24 mouse cellular contexts compared by ENCODE assay signal in the genomic region with DNA sequence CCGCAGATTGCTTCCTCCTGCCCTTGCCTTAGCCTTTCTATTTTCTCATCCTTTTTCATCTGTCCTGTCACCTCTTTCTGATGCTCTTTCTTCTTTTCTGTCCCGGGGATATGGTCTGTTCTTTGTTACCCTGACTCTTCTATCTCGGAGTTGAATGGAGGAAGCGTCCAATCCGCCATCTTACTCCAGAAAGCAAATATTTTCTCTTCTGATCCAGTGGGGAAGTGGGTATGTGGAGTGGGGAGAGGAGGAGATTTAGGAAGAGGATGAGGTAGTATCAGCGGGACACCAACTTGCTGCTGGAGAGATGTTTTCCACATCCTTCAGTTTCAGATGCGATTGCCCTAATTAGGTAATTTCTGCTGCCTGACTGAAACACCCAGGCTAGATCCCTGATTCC. TPM values are rescaled to one million over a fixed set of nuclear protein-coding genes. Genes with fewer than 3 reads are reported as not detected.
A peak's percentile ranks its signal among the peaks of the same experiment; 100 is the strongest.
DNase-seq lines count a peak whose midpoint lies in the region; ATAC-seq and TF ChIP-seq lines count a peak whose summit lies in the region.
"Not testable (repeated sequence)": the region's sequence is repeated elsewhere in the genome, so short reads cannot be mapped to it uniquely, and the experiment has no call there.
"Had no signal": no experiment of that assay in that cellular context is flagged by ENCODE, and none has a peak within 500 bp of the region (broad histone marks: within the 10 kb centered on the region; RNA-seq: fewer than 3 reads in every experiment).

No protein-coding gene starts in this region.

- DNase-seq in forebrain, embryonic 14.5 days (ENCODE audit: low spot score); forebrain, postnatal 0 days; hindbrain, embryonic 14.5 days (ENCODE audit: low spot score); intestine, embryonic 14.5 days (ENCODE audit: low spot score); limb, embryonic 14.5 days (ENCODE audit: low spot score); midbrain, embryonic 14.5 days; midbrain, postnatal 0 days (ENCODE audit: low spot score): not testable (repeated sequence)

- H3K9ac ChIP-seq in forebrain, embryonic 14.5 days (ENCODE audit: low read length); forebrain, postnatal 0 days; hindbrain, embryonic 14.5 days; intestine, embryonic 14.5 days (ENCODE audit: low read length); limb, embryonic 14.5 days (ENCODE audit: low read depth, low read length, severe bottlenecking); midbrain, embryonic 14.5 days (replicated peaks; ENCODE audit: low read length); midbrain, postnatal 0 days (replicated peaks; ENCODE audit: low read length, poor library complexity, severe bottlenecking); neural tube, embryonic 14.5 days (replicated peaks; ENCODE audit: low read depth, low read length): not testable (repeated sequence)

- not testable (repeated sequence) for H3K27ac ChIP-seq in forebrain, embryonic 14.5 days (ENCODE audit: low read depth, low read length); forebrain, postnatal 0 days (ENCODE audit: low read depth, low read length); hindbrain, embryonic 14.5 days; intestine, embryonic 14.5 days (ENCODE audit: low read depth); limb, embryonic 14.5 days (replicated peaks; ENCODE audit: low read depth, low read length); midbrain, embryonic 14.5 days (replicated peaks; ENCODE audit: low read depth, low read length); midbrain, postnatal 0 days (ENCODE audit: low read depth, low read length); neural tube, embryonic 14.5 days (ENCODE audit: low read depth, low read length)

- WGBS in forebrain, embryonic 14.5 days, result no CpG with 5 or more reads among the region's 7 CpGs
- WGBS in forebrain, postnatal 0 days, result no CpG with 5 or more reads among the region's 7 CpGs
- no CpG with 5 or more reads among the region's 7 CpGs for WGBS in hindbrain, embryonic 14.5 days
- WGBS in intestine, embryonic 14.5 days, result no CpG with 5 or more reads among the region's 7 CpGs
- no CpG with 5 or more reads among the region's 7 CpGs for WGBS in limb, embryonic 14.5 days
- WGBS in midbrain, embryonic 14.5 days, result no CpG with 5 or more reads among the region's 7 CpGs
- no CpG with 5 or more reads among the region's 7 CpGs for WGBS in midbrain, postnatal 0 days
- no CpG with 5 or more reads among the region's 7 CpGs for WGBS in neural tube, embryonic 14.5 days

- not testable (repeated sequence) for TF ChIP-seq POLR2A in limb, embryonic 14.5 days (IDR thresholded peaks at IDR 0.05; ENCODE audit: borderline replicate concordance, extremely low read depth, insufficient read depth, insufficient read length)

- H3K4me1 ChIP-seq in forebrain, embryonic 14.5 days (ENCODE audit: control insufficient read depth, insufficient read depth, low read length); forebrain, postnatal 0 days (ENCODE audit: insufficient read depth); hindbrain, embryonic 14.5 days (replicated peaks; ENCODE audit: control insufficient read depth, insufficient read depth, low read length); intestine, embryonic 14.5 days (replicated peaks; ENCODE audit: control insufficient read depth, insufficient read depth, low read length); limb, embryonic 14.5 days (ENCODE audit: control insufficient read depth, insufficient read depth, low read length); midbrain, embryonic 14.5 days (ENCODE audit: control insufficient read depth, insufficient read depth, low read length); midbrain, postnatal 0 days (ENCODE audit: insufficient read depth, low read length); neural tube, embryonic 14.5 days (ENCODE audit: control insufficient read depth, insufficient read depth, low read length): not testable (repeated sequence)

- H3K4me3 ChIP-seq in forebrain, embryonic 14.5 days (ENCODE audit: low read depth, low read length); forebrain, postnatal 0 days (ENCODE audit: low read depth, low read length); hindbrain, embryonic 14.5 days (replicated peaks; ENCODE audit: low read length); intestine, embryonic 14.5 days (ENCODE audit: low read depth, low read length); limb, embryonic 14.5 days (replicated peaks; ENCODE audit: low read length); midbrain, embryonic 14.5 days (replicated peaks; ENCODE audit: low read depth, low read length); midbrain, postnatal 0 days (ENCODE audit: low read depth, low read length); neural tube, embryonic 14.5 days (ENCODE audit: low read depth, low read length): not testable (repeated sequence)

- not testable (repeated sequence) for H3K9me3 ChIP-seq in forebrain, embryonic 14.5 days (replicated peaks; ENCODE audit: control insufficient read depth, low read length); forebrain, postnatal 0 days (ENCODE audit: low read length); hindbrain, embryonic 14.5 days (ENCODE audit: control insufficient read depth, low read length); intestine, embryonic 14.5 days (ENCODE audit: control insufficient read depth, low read length); limb, embryonic 14.5 days (ENCODE audit: control insufficient read depth, low read length); midbrain, embryonic 14.5 days (ENCODE audit: control insufficient read depth, low read length); midbrain, postnatal 0 days (ENCODE audit: low read length); neural tube, embryonic 14.5 days (ENCODE audit: control insufficient read depth, low read length)

- TF ChIP-seq CTCF in forebrain, postnatal 0 days (IDR thresholded peaks at IDR 0.05; ENCODE audit: low read depth); midbrain, postnatal 0 days (IDR thresholded peaks at IDR 0.05): not testable (repeated sequence)

- not testable (repeated sequence) for H3K4me2 ChIP-seq in forebrain, embryonic 14.5 days (ENCODE audit: low read length); forebrain, postnatal 0 days (ENCODE audit: low read depth); hindbrain, embryonic 14.5 days (replicated peaks); intestine, embryonic 14.5 days (ENCODE audit: low read length); limb, embryonic 14.5 days (replicated peaks; ENCODE audit: low read depth, low read length, severe bottlenecking); midbrain, embryonic 14.5 days (ENCODE audit: low read length); midbrain, postnatal 0 days (ENCODE audit: low read depth, low read length, poor library complexity, severe bottlenecking); neural tube, embryonic 14.5 days (ENCODE audit: low read depth, low read length)

- not testable (repeated sequence) for H3K27me3 ChIP-seq in forebrain, embryonic 14.5 days (replicated peaks; ENCODE audit: control insufficient read depth, insufficient read depth, low read length); forebrain, postnatal 0 days (ENCODE audit: insufficient read depth, low read length); hindbrain, embryonic 14.5 days (ENCODE audit: control insufficient read depth, insufficient read depth, low read length); intestine, embryonic 14.5 days (replicated peaks; ENCODE audit: control insufficient read depth, insufficient read depth, low read length); limb, embryonic 14.5 days (ENCODE audit: control insufficient read depth, insufficient read depth, low read length); midbrain, embryonic 14.5 days (ENCODE audit: control insufficient read depth, insufficient read depth, low read length); midbrain, postnatal 0 days (ENCODE audit: insufficient read depth, low read length); neural tube, embryonic 14.5 days (ENCODE audit: control insufficient read depth, insufficient read depth, low read length)

- not testable (repeated sequence) for H3K36me3 ChIP-seq in forebrain, embryonic 14.5 days (ENCODE audit: control insufficient read depth, insufficient read depth, low read length); forebrain, postnatal 0 days (ENCODE audit: insufficient read depth); hindbrain, embryonic 14.5 days (replicated peaks; ENCODE audit: control insufficient read depth, insufficient read depth); intestine, embryonic 14.5 days (ENCODE audit: control insufficient read depth, insufficient read depth, low read length); limb, embryonic 14.5 days (ENCODE audit: control insufficient read depth, insufficient read depth, low read length); midbrain, embryonic 14.5 days (ENCODE audit: control insufficient read depth, insufficient read depth, low read length); midbrain, postnatal 0 days (ENCODE audit: insufficient read depth, low read length); neural tube, embryonic 14.5 days (ENCODE audit: control insufficient read depth, insufficient read depth, low read length)

- peak; percentile 51 for ATAC-seq in forebrain, embryonic 14.5 days
- ATAC-seq in forebrain, postnatal 0 days, result peak; percentile 48; the same call in 1 of the 2 replicates
- peak; percentile 47 for ATAC-seq in hindbrain, embryonic 14.5 days (ENCODE audit: low FRiP score)
- peak; percentile 14; the same call in 1 of the 2 replicates for ATAC-seq in intestine, embryonic 14.5 days (replicated peaks; ENCODE audit: low FRiP score, low TSS enrichment, low read depth)
- peak; percentile 42; the same call in 1 of the 2 replicates for ATAC-seq in limb, embryonic 14.5 days (ENCODE audit: low FRiP score, low read depth)
- ATAC-seq in midbrain, embryonic 14.5 days (ENCODE audit: low FRiP score, low TSS enrichment), result peak; percentile 29; the same call in 1 of the 2 replicates
- peak; percentile 48; the same call in 1 of the 2 replicates for ATAC-seq in midbrain, postnatal 0 days (ENCODE audit: low FRiP score)
- ATAC-seq in neural tube, embryonic 14.5 days (ENCODE audit: low read depth), result peak; percentile 52

RNA-seq across cellular contexts. Expression of gene Duxbl2, which starts 0.9 kb away (rescaled TPM):
- not detected in 2 replicates for polyA plus RNA-seq in forebrain, embryonic 14.5 days (2014; fragmentation: Nextera tagmentation; extraction: Ambion mirVana)
- 0.67 and 3.8 TPM in 2 replicates for total RNA-seq in forebrain, postnatal 0 days (2014; rRNA removed)
- 1.9 TPM in 1 of 2 replicates, not detected in the other for polyA plus RNA-seq in forebrain, postnatal 0 days (2015; fragmentation: Nextera tagmentation; extraction: Ambion mirVana)
- 1.6 and 2.0 TPM in 2 replicates for polyA plus RNA-seq in hindbrain, embryonic 14.5 days (2014; fragmentation: Nextera tagmentation; extraction: Ambion mirVana)
- polyA plus RNA-seq in intestine, embryonic 14.5 days (2014; fragmentation: Nextera tagmentation; extraction: Ambion mirVana), result 1.8 TPM in 1 of 2 replicates, not detected in the other
- polyA plus RNA-seq in limb, embryonic 14.5 days (2012; rRNA removed), result not detected in 2 replicates
- polyA plus RNA-seq in limb, embryonic 14.5 days (2014; fragmentation: Nextera tagmentation; extraction: Ambion mirVana), result 0.21 and 3.2 TPM in 2 replicates
- 0.72 and 5.5 TPM in 2 replicates for polyA plus RNA-seq in midbrain, embryonic 14.5 days (2014; fragmentation: Nextera tagmentation; extraction: Ambion mirVana)
- total RNA-seq in midbrain, postnatal 0 days (2014; rRNA removed), result 2.2 and 5.8 TPM in 2 replicates
- polyA plus RNA-seq in midbrain, postnatal 0 days (2015; fragmentation: Nextera tagmentation; extraction: Ambion mirVana), result not detected in 2 replicates
- polyA plus RNA-seq in neural tube, embryonic 14.5 days (2014; fragmentation: Nextera tagmentation; extraction: Ambion mirVana), result 2.6 TPM in 1 of 2 replicates, not detected in the other
- total RNA-seq: adrenal gland, adult 18-20 months; adrenal gland, adult 2 months; adrenal gland, postnatal 14 days; adrenal gland, postnatal 25 days; adrenal gland, postnatal 36 days; CH12.LX; G1E; MEL had no signal
- polyA plus RNA-seq: activated CD4-positive, CD25-positive, alpha-beta regulatory T cell, adult 4 months; brain, embryonic 14.5 days; C2C12; CD4-positive, CD25-positive, alpha-beta regulatory T cell, adult 4 months; G1E; Patski had no signal

RNA-seq across cellular contexts. Expression of gene Cphx3, which starts 37.0 kb away (rescaled TPM):
- polyA plus RNA-seq in forebrain, embryonic 14.5 days (2014; fragmentation: Nextera tagmentation; extraction: Ambion mirVana), result not detected in 2 replicates
- not detected in 2 replicates for total RNA-seq in forebrain, postnatal 0 days (2014; rRNA removed)
- polyA plus RNA-seq in forebrain, postnatal 0 days (2015; fragmentation: Nextera tagmentation; extraction: Ambion mirVana), result not detected in 2 replicates
- not detected in 2 replicates for polyA plus RNA-seq in hindbrain, embryonic 14.5 days (2014; fragmentation: Nextera tagmentation; extraction: Ambion mirVana)
- polyA plus RNA-seq in intestine, embryonic 14.5 days (2014; fragmentation: Nextera tagmentation; extraction: Ambion mirVana), result 0.32 and 0.68 TPM in 2 replicates
- not detected in 2 replicates for polyA plus RNA-seq in limb, embryonic 14.5 days (2012; rRNA removed)
- polyA plus RNA-seq in limb, embryonic 14.5 days (2014; fragmentation: Nextera tagmentation; extraction: Ambion mirVana), result not detected in 2 replicates
- polyA plus RNA-seq in midbrain, embryonic 14.5 days (2014; fragmentation: Nextera tagmentation; extraction: Ambion mirVana), result not detected in 2 replicates
- not detected in 2 replicates for total RNA-seq in midbrain, postnatal 0 days (2014; rRNA removed)
- polyA plus RNA-seq in midbrain, postnatal 0 days (2015; fragmentation: Nextera tagmentation; extraction: Ambion mirVana), result not detected in 2 replicates
- polyA plus RNA-seq in neural tube, embryonic 14.5 days (2014; fragmentation: Nextera tagmentation; extraction: Ambion mirVana), result not detected in 2 replicates
- total RNA-seq: adrenal gland, adult 18-20 months; adrenal gland, adult 2 months; adrenal gland, adult 8-10 months; adrenal gland, postnatal 10 days; adrenal gland, postnatal 14 days; adrenal gland, postnatal 25 days; adrenal gland, postnatal 36 days; adrenal gland, postnatal 4 days; CH12.LX; G1E; MEL had no signal
- polyA plus RNA-seq: activated CD4-positive, CD25-positive, alpha-beta regulatory T cell, adult 4 months; adrenal gland, adult 2 months; brain, embryonic 14.5 days; C2C12; CD4-positive, CD25-positive, alpha-beta regulatory T cell, adult 4 months; G1E; Patski had no signal

RNA-seq across cellular contexts. Expression of gene Cphx2, which starts 37.8 kb away (rescaled TPM):
- polyA plus RNA-seq in forebrain, embryonic 14.5 days (2014; fragmentation: Nextera tagmentation; extraction: Ambion mirVana), result not detected in 2 replicates
- total RNA-seq in forebrain, postnatal 0 days (2014; rRNA removed), result not detected in 2 replicates
- not detected in 2 replicates for polyA plus RNA-seq in forebrain, postnatal 0 days (2015; fragmentation: Nextera tagmentation; extraction: Ambion mirVana)
- polyA plus RNA-seq in hindbrain, embryonic 14.5 days (2014; fragmentation: Nextera tagmentation; extraction: Ambion mirVana), result not detected in 2 replicates
- not detected in 2 replicates for polyA plus RNA-seq in intestine, embryonic 14.5 days (2014; fragmentation: Nextera tagmentation; extraction: Ambion mirVana)
- polyA plus RNA-seq in limb, embryonic 14.5 days (2012; rRNA removed), result not detected in 2 replicates
- not detected in 2 replicates for polyA plus RNA-seq in limb, embryonic 14.5 days (2014; fragmentation: Nextera tagmentation; extraction: Ambion mirVana)
- polyA plus RNA-seq in midbrain, embryonic 14.5 days (2014; fragmentation: Nextera tagmentation; extraction: Ambion mirVana), result not detected in 2 replicates
- total RNA-seq in midbrain, postnatal 0 days (2014; rRNA removed), result not detected in 2 replicates
- polyA plus RNA-seq in midbrain, postnatal 0 days (2015; fragmentation: Nextera tagmentation; extraction: Ambion mirVana), result not detected in 2 replicates
- polyA plus RNA-seq in neural tube, embryonic 14.5 days (2014; fragmentation: Nextera tagmentation; extraction: Ambion mirVana), result not detected in 2 replicates
- total RNA-seq: adrenal gland, adult 18-20 months; adrenal gland, adult 2 months; adrenal gland, adult 8-10 months; adrenal gland, postnatal 10 days; adrenal gland, postnatal 14 days; adrenal gland, postnatal 25 days; adrenal gland, postnatal 36 days; adrenal gland, postnatal 4 days; CH12.LX; G1E; MEL had no signal
- polyA plus RNA-seq: activated CD4-positive, CD25-positive, alpha-beta regulatory T cell, adult 4 months; adrenal gland, adult 2 months; brain, embryonic 14.5 days; C2C12; CD4-positive, CD25-positive, alpha-beta regulatory T cell, adult 4 months; G1E; Patski had no signal

RNA-seq across cellular contexts. Expression of gene Tmem254c, which starts 51.9 kb away (rescaled TPM):
- polyA plus RNA-seq in forebrain, embryonic 14.5 days (2014; fragmentation: Nextera tagmentation; extraction: Ambion mirVana), result 11.6 and 24.2 TPM in 2 replicates
- 24.2 and 40.0 TPM in 2 replicates for total RNA-seq in forebrain, postnatal 0 days (2014; rRNA removed)
- polyA plus RNA-seq in forebrain, postnatal 0 days (2015; fragmentation: Nextera tagmentation; extraction: Ambion mirVana), result 36.2 and 40.9 TPM in 2 replicates
- polyA plus RNA-seq in hindbrain, embryonic 14.5 days (2014; fragmentation: Nextera tagmentation; extraction: Ambion mirVana), result 27.7 and 30.4 TPM in 2 replicates
- 60.1 and 70.8 TPM in 2 replicates for polyA plus RNA-seq in intestine, embryonic 14.5 days (2014; fragmentation: Nextera tagmentation; extraction: Ambion mirVana)
- polyA plus RNA-seq in limb, embryonic 14.5 days (2012; rRNA removed), result 6.0 and 8.4 TPM in 2 replicates
- 47.7 and 56.8 TPM in 2 replicates for polyA plus RNA-seq in limb, embryonic 14.5 days (2014; fragmentation: Nextera tagmentation; extraction: Ambion mirVana)
- 18.3 and 29.7 TPM in 2 replicates for polyA plus RNA-seq in midbrain, embryonic 14.5 days (2014; fragmentation: Nextera tagmentation; extraction: Ambion mirVana)
- 37.7 and 39.0 TPM in 2 replicates for total RNA-seq in midbrain, postnatal 0 days (2014; rRNA removed)
- 36.2 and 49.6 TPM in 2 replicates for polyA plus RNA-seq in midbrain, postnatal 0 days (2015; fragmentation: Nextera tagmentation; extraction: Ambion mirVana)
- 17.4 and 22.3 TPM in 2 replicates for polyA plus RNA-seq in neural tube, embryonic 14.5 days (2014; fragmentation: Nextera tagmentation; extraction: Ambion mirVana)
- polyA plus RNA-seq: brain, embryonic 14.5 days had no signal
